Mouse (Mus musculus) limb, embryonic 14.5 days (tissue): ENCODE measurements around the gene Sdk2. TPM values are rescaled to one million over a fixed set of nuclear protein-coding genes. Genes with fewer than 3 reads are reported as not detected.

ENCODE experiments used
- ATAC-seq: fragments of 200-750 bp; cut with Nextera tagmentation; 2 replicates; pipeline ENCODE4 v1.8.0; 2017; ENCODE audit warnings: low read depth, moderate number of reproducible peaks, moderate TSS enrichment; ENCODE audit not compliant: low FRiP score
- DNase-seq: peaks from one replicate; pipeline ENCODE4 v3.0.0-alpha.2; 2015; ENCODE audit warnings: low spot score
- H3K27ac ChIP-seq: fragments of 300-500 bp; sonication (generic); replicated peaks from 2 replicates; pipeline ENCODE4 v1.5.1; 2014; ENCODE audit warnings: low read depth, mild to moderate bottlenecking, low read length, moderate library complexity, mixed read lengths
- H3K27me3 ChIP-seq: fragments of 300-500 bp; sonication (generic); 2 replicates; pipeline ENCODE4 v1.6.1; 2014; ENCODE audit warnings: low read length, mixed read lengths; ENCODE audit not compliant: control insufficient read depth, insufficient read depth
- H3K36me3 ChIP-seq: fragments of 300-500 bp; sonication (generic); 2 replicates; pipeline ENCODE4 v1.6.1; 2014; ENCODE audit warnings: mild to moderate bottlenecking, low read length, moderate library complexity, mixed read lengths; ENCODE audit not compliant: control insufficient read depth, insufficient read depth
- H3K4me1 ChIP-seq: fragments of 300-500 bp; sonication (generic); 2 replicates; pipeline ENCODE4 v1.6.1; 2014; ENCODE audit warnings: antibody characterized with exemption, low read length, mixed read lengths; ENCODE audit not compliant: control insufficient read depth, insufficient read depth
- H3K4me2 ChIP-seq: fragments of 300-500 bp; sonication (generic); replicated peaks from 2 replicates; pipeline ENCODE4 v1.6.1; 2014; ENCODE audit warnings: low read depth, mild to moderate bottlenecking, low read length, moderate library complexity; ENCODE audit not compliant: severe bottlenecking
- H3K4me3 ChIP-seq: fragments of 300-500 bp; sonication (generic); replicated peaks from 2 replicates; pipeline ENCODE4 v1.5.1; 2014; ENCODE audit warnings: low read length
- H3K9ac ChIP-seq: fragments of 300-500 bp; sonication (generic); 2 replicates; pipeline ENCODE4 v1.6.1; 2014; ENCODE audit warnings: mild to moderate bottlenecking, low read depth, low read length, moderate library complexity; ENCODE audit not compliant: severe bottlenecking
- H3K9me3 ChIP-seq: fragments of 300-500 bp; sonication (generic); 2 replicates; pipeline ENCODE4 v1.6.1; 2016; ENCODE audit warnings: low read length; ENCODE audit not compliant: control insufficient read depth
- POLR2A ChIP-seq: fragments of 200-500 bp; IDR thresholded peaks from 2 replicates; pipeline ENCODE4 v1.8.0; 2012; ENCODE audit warnings: inconsistent platforms, mild to moderate bottlenecking, moderate library complexity, borderline replicate concordance; ENCODE audit not compliant: insufficient read depth, insufficient read length; ENCODE audit errors: extremely low read depth
- WGBS: fragments of 180-500 bp; shearing (Covaris S2); extraction: QIAGEN DNeasy Blood & Tissue Kit; methylation state at CpG from one replicate; pipeline ENCODE4 v1.1.7; 2014; 5-methylcytosine and 5-hydroxymethylcytosine counted together
- polyA plus RNA-seq, 2 experiments: library from polyadenylated mRNA; depleted of rRNA in 1 of 2; stranded (reverse) in 1 of 2; unstranded in 1 of 2; fragments of >200 nt; fragmentation: Nextera tagmentation in 1 of 2; extraction: Ambion mirVana in 1 of 2; gene quantifications; 2 replicates each; pipeline versions ENCODE4 v1.2.1 to v1.2.3; 2012 to 2014

Sdk2 gene
- polyA plus RNA-seq, 2 experiments = 8.0 to 11.6 TPM

DNA sequence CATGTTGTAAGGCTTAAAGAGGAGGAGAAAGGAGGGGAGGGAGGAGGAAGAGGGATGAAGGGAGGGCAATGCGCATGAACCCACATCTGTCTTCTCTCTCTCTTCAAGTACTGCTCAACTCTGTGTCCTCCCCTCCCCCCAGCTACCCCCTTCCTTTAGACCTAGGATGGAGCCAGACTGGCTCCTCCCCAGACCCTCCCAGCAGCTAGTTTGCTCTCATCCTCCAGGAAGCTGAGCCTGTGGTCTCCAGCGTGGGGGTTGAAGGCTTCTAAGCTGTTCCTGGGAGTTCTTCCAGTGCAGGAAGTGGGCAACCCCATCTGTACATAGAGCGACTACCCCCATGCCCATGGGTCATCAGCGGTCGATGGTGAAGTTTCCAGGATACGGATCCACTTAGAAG is 38.8 kb downstream of the Sdk2 start:
- WGBS = 44% methylated on average over 6 of the region's 6 CpGs
- Histone ChIP-seq H3K4me2 (no peak overlapping the region), H3K27ac (no peak overlapping the region), H3K9me3 (no peaks in the 10 kb centered on the region), H3K9ac (no peak overlapping the region), H3K36me3 (no peaks in the 10 kb centered on the region), H3K4me1 (peaks cover 19% of the 10 kb centered on the region), H3K27me3 (no peaks in the 10 kb centered on the region), H3K4me3 (no peak overlapping the region)
- DNase-seq (no peak), ATAC-seq (no peak)
- no peak for TF ChIP-seq POLR2A

- no peak for DNase-seq
Measured at GRCm38 (mm10) chr11:114025056-114025455, 41.8 kb downstream of the Sdk2 start.

DNA sequence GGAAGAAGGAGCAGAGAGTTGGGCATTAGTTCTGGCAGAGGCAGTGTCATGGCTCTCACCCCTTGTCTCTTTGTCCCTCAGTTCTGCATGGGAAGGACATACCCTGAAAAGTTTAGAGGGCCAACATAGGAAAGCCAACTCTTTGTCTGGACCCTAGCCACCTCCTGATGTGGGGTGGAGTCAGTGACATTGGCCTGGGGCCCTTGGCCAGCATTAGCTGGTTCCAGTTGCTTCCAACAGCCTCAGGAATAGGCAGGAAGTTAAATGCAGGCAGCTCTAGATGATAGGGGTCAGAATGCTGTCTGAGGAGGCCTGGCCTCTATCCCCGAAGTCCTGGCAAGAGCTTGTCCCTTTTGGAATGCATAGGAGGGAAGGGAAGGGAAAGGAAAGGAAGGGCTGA is 42.9 kb downstream of the Sdk2 start:
- Histone ChIP-seq H3K36me3 (no peaks in the 10 kb centered on the region), H3K9ac (no peak overlapping the region), H3K4me1 (peaks cover 17% of the 10 kb centered on the region), H3K4me2 (no peak overlapping the region), H3K4me3 (no peak overlapping the region), H3K27ac (no peak overlapping the region), H3K9me3 (no peaks in the 10 kb centered on the region), H3K27me3 (no peaks in the 10 kb centered on the region)
- DNase-seq (no peak), ATAC-seq (no peak)
- no peak for TF ChIP-seq POLR2A
- 55% methylated on average over 1 of the region's 1 CpGs for WGBS

More at GRCm38 (mm10) chr11:114025056-114025455, 41.8 kb downstream of the Sdk2 start:
- Histone ChIP-seq H3K36me3 (no peaks in the 10 kb centered on the region), H3K9ac (no peak overlapping the region), H3K4me2 (no peak overlapping the region), H3K9me3 (no peaks in the 10 kb centered on the region), H3K4me3 (no peak overlapping the region), H3K27ac (no peak overlapping the region), H3K27me3 (no peaks in the 10 kb centered on the region), H3K4me1 (peaks cover 19% of the 10 kb centered on the region)
- TF ChIP-seq POLR2A = no peak
- ATAC-seq = no peak
- WGBS = 93% methylated on average over 2 of the region's 2 CpGs

- Histone ChIP-seq H3K27me3 (0 out of 2 replicates have a peak, but pooled peaks cover 1% of the 10 kb centered on the region), H3K9me3 (no peaks in the 10 kb centered on the region), H3K4me2 (no peak overlapping the region), H3K4me3 (no peak overlapping the region), H3K4me1 (peaks cover 7% of the 10 kb centered on the region; the same call in 1 of the 2 replicates), H3K27ac (no peak overlapping the region), H3K9ac (no peak overlapping the region), H3K36me3 (no peaks in the 10 kb centered on the region)
- WGBS = 68% methylated on average over 4 of the region's 4 CpGs
- ATAC-seq (no peak), DNase-seq (no peak)
- TF ChIP-seq POLR2A = no peak
Measured at GRCm38 (mm10) chr11:114022166-114022565, 44.7 kb downstream of the Sdk2 start.

- WGBS = 20% methylated on average over 11 of the region's 11 CpGs
- H3K4me3 ChIP-seq = no peak overlapping the region
- ATAC-seq = no peak
- H3K27ac ChIP-seq = no peak overlapping the region
- no peak overlapping the region; the same call in 1 of the 2 replicates for H3K9ac ChIP-seq
- TF ChIP-seq POLR2A = no peak
- H3K27me3 ChIP-seq = peaks cover 5% of the 10 kb centered on the region; the same call in 1 of the 2 replicates
- no peaks in the 10 kb centered on the region for H3K36me3 ChIP-seq
- H3K9me3 ChIP-seq = no peaks in the 10 kb centered on the region
- H3K4me2 ChIP-seq = no peak overlapping the region
- DNase-seq = no peak
- peaks cover 21% of the 10 kb centered on the region; the same call in 1 of the 2 replicates for H3K4me1 ChIP-seq
Measured at GRCm38 (mm10) chr11:114019087-114019486, 47.8 kb downstream of the Sdk2 start.
